Mouse (Mus musculus): ENCODE measurements around the gene Ralb.

Gene Ralb

GRCm38 (mm10) chr1:119451417-119451816 lies 53.2 kb downstream of the Ralb start:
- DNase-seq (ENCODE audit: low read depth, low spot score), result no peak

- DNase-seq (ENCODE audit: low read depth, low spot score), result no peak
Measured at GRCm38 (mm10) chr1:119450651-119451345, 53.8 kb downstream of the Ralb start.

GRCm38 (mm10) chr1:119446753-119447283 lies 57.8 kb downstream of the Ralb start:
- DNase-seq (ENCODE audit: low read depth, low spot score), result no peak

- DNase-seq (ENCODE audit: low read depth, low spot score), result no peak
Measured at GRCm38 (mm10) chr1:119443591-119444350, 60.8 kb downstream of the Ralb start.

- no peak for DNase-seq (ENCODE audit: low read depth, low spot score)
Measured at GRCm38 (mm10) chr1:119442901-119443300, 61.7 kb downstream of the Ralb start.

GRCm38 (mm10) chr1:119438105-119438637 lies 66.4 kb downstream of the Ralb start:
- DNase-seq (ENCODE audit: low read depth, low spot score), result no peak

GRCm38 (mm10) chr1:119437401-119437800 lies 67.2 kb downstream of the Ralb start:
- no peak for DNase-seq (ENCODE audit: low read depth, low spot score)

- no peak for DNase-seq (ENCODE audit: low read depth, low spot score)
Measured at GRCm38 (mm10) chr1:119424141-119424860, 80.3 kb downstream of the Ralb start.

- DNase-seq (ENCODE audit: low read depth, low spot score), result peak; percentile 56
Measured at GRCm38 (mm10) chr1:119423510-119423909, 81.1 kb downstream of the Ralb start.

GRCm38 (mm10) chr1:119422460-119423015 lies 82.1 kb downstream of the Ralb start:
- DNase-seq (ENCODE audit: low read depth, low spot score), result no peak

GRCm38 (mm10) chr1:119421576-119422421 lies 82.8 kb downstream of the Ralb start, which contains the start of gene Inhbb:
TSS of gene Inhbb (minus strand) at chr1:119422248.
- DNase-seq (ENCODE audit: low read depth, low spot score), result no peak

- DNase-seq (ENCODE audit: low read depth, low spot score), result no peak
Measured at GRCm38 (mm10) chr1:119420984-119421575, 83.5 kb downstream of the Ralb start.
